Mouse (Mus musculus) liver, postnatal 0 days (tissue): ENCODE measurements around the gene Dlk1.
"Not testable (repeated sequence)": the region's sequence is repeated elsewhere in the genome, so short reads cannot be mapped to it uniquely, and the experiment has no call there.

Experiments
- CTCF ChIP-seq: sonication (generic); IDR thresholded peaks from 2 replicates; pipeline ENCODE4 v1.5.1; 2016; ENCODE audit warnings: antibody characterized with exemption, low read depth
- EP300 ChIP-seq: IDR thresholded peaks from 2 replicates; pipeline ENCODE4 v1.6.1; 2016; ENCODE audit warnings: antibody characterized with exemption, low read depth, mild to moderate bottlenecking

- TF ChIP-seq CTCF, EP300: not testable (repeated sequence)
Observed at GRCm38 (mm10) chr12:109467417-109467816, 14.8 kb downstream of the Dlk1 start.
